Mouse (Mus musculus) lung, postnatal 0 days (tissue): ENCODE measurements around the gene Nelfb. TPM values are rescaled to one million over a fixed set of nuclear protein-coding genes. Genes with fewer than 3 reads are reported as not detected.

ENCODE experiments used
- ATAC-seq: fragments of 200-750 bp; cut with Nextera tagmentation; 2 replicates; pipeline ENCODE4 v1.8.0; 2017; ENCODE audit warnings: moderate library complexity
- DNase-seq: peaks from one replicate; pipeline ENCODE4 v3.0.0-alpha.2; 2016; ENCODE audit warnings: low spot score
- H3K27ac ChIP-seq: fragments of 300-500 bp; sonication (generic); 2 replicates; pipeline ENCODE4 v1.5.1; 2014; ENCODE audit warnings: antibody characterized with exemption, mild to moderate bottlenecking, low read length, mixed read lengths
- H3K27me3 ChIP-seq: fragments of 300-500 bp; sonication (generic); replicated peaks from 2 replicates; pipeline ENCODE4 v1.6.1; 2014; ENCODE audit warnings: low read length, mixed read lengths; ENCODE audit not compliant: insufficient read depth
- H3K36me3 ChIP-seq: fragments of 300-500 bp; sonication (generic); 2 replicates; pipeline ENCODE4 v1.6.1; 2014; ENCODE audit warnings: low read length, mixed read lengths; ENCODE audit not compliant: insufficient read depth
- H3K4me1 ChIP-seq: fragments of 300-500 bp; sonication (generic); 2 replicates; pipeline ENCODE4 v1.6.1; 2014; ENCODE audit warnings: antibody characterized with exemption, low read depth, low read length, mixed read lengths; ENCODE audit not compliant: insufficient read depth
- H3K4me2 ChIP-seq: fragments of 300-500 bp; sonication (generic); replicated peaks from 2 replicates; pipeline ENCODE4 v1.6.1; 2014; ENCODE audit warnings: low read depth, mild to moderate bottlenecking, low read length, moderate library complexity, mixed read lengths
- H3K4me3 ChIP-seq: fragments of 300-500 bp; sonication (generic); 2 replicates; pipeline ENCODE4 v1.5.1; 2014; ENCODE audit warnings: low read depth, low read length
- H3K9ac ChIP-seq: fragments of 300-500 bp; sonication (generic); replicated peaks from 2 replicates; pipeline ENCODE4 v1.6.1; 2014; ENCODE audit warnings: low read depth, mild to moderate bottlenecking
- H3K9me3 ChIP-seq: fragments of 300-500 bp; sonication (generic); 2 replicates; pipeline ENCODE4 v1.6.1; 2016; ENCODE audit warnings: low read length, mixed read lengths
- CTCF ChIP-seq: IDR thresholded peaks from 2 replicates; pipeline ENCODE4 v1.5.1; 2016; ENCODE audit warnings: antibody characterized with exemption, mild to moderate bottlenecking
- EP300 ChIP-seq: IDR thresholded peaks from 2 replicates; pipeline ENCODE4 v1.6.1; 2016; ENCODE audit warnings: antibody characterized with exemption, mild to moderate bottlenecking, control low read depth
- WGBS: fragments of 180-500 bp; shearing (Covaris S2); extraction: QIAGEN DNeasy Blood & Tissue Kit; methylation state at CpG from one replicate; pipeline ENCODE4 v1.1.7; 2014; 5-methylcytosine and 5-hydroxymethylcytosine counted together
- polyA plus RNA-seq: library from polyadenylated mRNA; unstranded; fragments of >200 nt; fragmentation: Nextera tagmentation; extraction: Ambion mirVana; gene quantifications from 2 replicates; pipeline ENCODE4 v1.2.1, GENCODE M21; 2015

Nelfb gene
- polyA plus RNA-seq, 1 experiment from 2014 or later, result 74.0 TPM

DNA sequence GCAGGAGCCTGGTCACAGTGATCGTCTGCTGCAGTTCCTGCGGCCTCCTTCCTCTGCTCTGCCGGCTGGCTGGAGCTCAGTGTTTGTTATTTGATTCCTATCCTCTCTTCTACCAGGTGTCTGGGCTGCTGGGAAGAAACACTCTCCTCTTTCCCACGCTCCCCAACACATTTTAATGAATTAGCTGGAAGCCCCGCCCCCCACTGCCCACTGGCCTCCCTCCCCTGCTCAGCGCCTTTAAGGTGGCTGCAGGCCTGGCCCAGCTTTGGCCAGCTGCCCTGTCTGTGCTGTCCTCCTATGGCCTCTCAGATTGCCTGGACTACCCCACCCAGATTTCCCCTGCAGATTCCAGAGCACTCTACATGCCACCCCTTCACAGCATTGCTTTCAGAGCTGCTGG is 33.6 kb downstream of the Nelfb start:
- TF ChIP-seq CTCF, result no peak
- TF ChIP-seq EP300, result no peak
- DNase-seq (peak; percentile 70), ATAC-seq (peak; percentile 48)
- H3K27ac ChIP-seq, result peak overlapping the region; percentile 72
- H3K36me3 ChIP-seq, result no peaks in the 10 kb centered on the region
- H3K4me1 ChIP-seq, result peaks cover 26% of the 10 kb centered on the region; the same call in 1 of the 2 replicates
- 0 out of 2 replicates have a peak, but pooled peaks cover 11% of the 10 kb centered on the region for H3K27me3 ChIP-seq
- H3K4me3 ChIP-seq, result no peak overlapping the region
- H3K9me3 ChIP-seq, result no peaks in the 10 kb centered on the region
- H3K4me2 ChIP-seq, result no peak overlapping the region; the same call in none of the 2 replicates
- WGBS, result 17% methylated on average over 6 of the region's 6 CpGs
- H3K9ac ChIP-seq, result no peak overlapping the region

DNA sequence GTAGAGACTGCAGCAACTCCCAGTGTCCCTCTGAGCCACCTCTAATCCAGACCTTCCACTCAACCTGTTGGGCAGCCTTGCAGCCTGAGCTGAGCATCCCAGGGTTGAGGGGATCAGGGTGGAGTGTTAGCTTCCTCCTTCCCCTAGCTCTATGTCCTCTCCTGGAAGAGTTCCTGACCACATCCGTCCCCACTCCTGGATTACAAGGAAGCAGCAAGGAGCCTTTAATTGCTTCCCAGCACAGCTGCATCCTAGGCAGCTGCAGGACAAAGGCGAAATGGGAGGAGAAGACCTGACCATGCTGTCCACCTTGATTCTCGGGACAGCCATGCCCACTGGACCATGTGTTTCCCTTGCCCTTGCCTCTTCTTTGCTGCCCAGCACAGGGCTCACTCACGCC is 34.2 kb downstream of the Nelfb start:
- ATAC-seq (no peak), DNase-seq (no peak)
- H3K4me3 ChIP-seq, result no peak overlapping the region
- no peak overlapping the region; the same call in 1 of the 2 replicates for H3K4me2 ChIP-seq
- no peak overlapping the region for H3K9ac ChIP-seq
- peak overlapping the region; percentile 72 for H3K27ac ChIP-seq
- no peak for TF ChIP-seq EP300
- no peak for TF ChIP-seq CTCF
- H3K9me3 ChIP-seq, result no peaks in the 10 kb centered on the region
- H3K4me1 ChIP-seq, result peaks cover 26% of the 10 kb centered on the region; the same call in 1 of the 2 replicates
- H3K27me3 ChIP-seq, result 0 out of 2 replicates have a peak, but pooled peaks cover 11% of the 10 kb centered on the region
- 34% methylated on average over 4 of the region's 4 CpGs for WGBS
- H3K36me3 ChIP-seq, result no peaks in the 10 kb centered on the region

DNA sequence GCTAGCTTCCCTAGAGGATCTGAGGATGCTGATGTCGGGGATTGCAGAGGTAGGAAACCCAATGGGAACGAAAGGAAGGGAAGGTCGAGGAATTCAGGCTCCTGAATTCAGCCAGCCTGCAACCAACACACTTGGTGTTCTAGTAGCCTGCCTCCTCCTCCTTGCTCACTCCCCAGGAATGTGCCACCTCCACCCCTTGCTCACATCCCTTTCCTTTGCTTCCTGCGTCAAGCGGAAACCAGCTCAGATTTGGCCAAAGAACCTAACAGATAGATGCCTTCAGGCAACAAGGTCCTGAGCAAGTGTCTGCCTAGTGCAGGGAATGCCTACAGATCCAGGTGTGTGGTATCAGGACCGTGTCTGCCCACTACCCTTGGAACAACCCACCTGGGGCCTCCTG is 34.7 kb downstream of the Nelfb start:
- TF ChIP-seq CTCF (no peak), EP300 (peak; percentile 79)
- peak; percentile 56 for DNase-seq
- Histone ChIP-seq H3K27ac (peak overlapping the region; percentile 72; the same call in 1 of the 2 replicates), H3K4me2 (no peak overlapping the region), H3K9me3 (no peaks in the 10 kb centered on the region), H3K9ac (no peak overlapping the region), H3K36me3 (no peaks in the 10 kb centered on the region), H3K4me3 (no peak overlapping the region), H3K27me3 (0 out of 2 replicates have a peak, but pooled peaks cover 11% of the 10 kb centered on the region), H3K4me1 (peaks cover 26% of the 10 kb centered on the region; the same call in 1 of the 2 replicates)
- ATAC-seq, result no peak
- WGBS, result 44% methylated on average over 6 of the region's 6 CpGs

DNA sequence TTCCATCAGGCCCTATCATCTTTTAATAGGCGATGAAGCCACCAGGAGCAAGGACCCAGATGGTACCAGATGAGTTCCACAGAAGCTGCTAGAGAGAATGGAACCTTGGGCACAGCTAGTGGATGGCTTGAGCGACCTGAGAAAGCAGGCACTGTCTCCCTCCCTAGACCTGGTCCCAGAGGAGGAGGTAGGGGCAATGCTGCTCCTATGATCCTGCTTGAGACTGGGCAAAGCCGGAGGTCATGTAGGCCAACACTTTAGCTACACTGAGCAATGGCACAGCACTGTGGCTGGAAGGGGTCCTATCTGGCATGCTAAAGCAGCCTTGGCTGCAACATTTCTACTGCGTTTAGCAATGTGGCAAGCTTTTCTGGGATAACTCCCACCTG is 35.6 kb downstream of the Nelfb start:
- Histone ChIP-seq H3K9ac (no peak overlapping the region), H3K27ac (no peak overlapping the region), H3K9me3 (no peaks in the 10 kb centered on the region), H3K4me2 (no peak overlapping the region), H3K4me3 (no peak overlapping the region), H3K27me3 (0 out of 2 replicates have a peak, but pooled peaks cover 3% of the 10 kb centered on the region), H3K4me1 (peaks cover 26% of the 10 kb centered on the region; the same call in 1 of the 2 replicates), H3K36me3 (no peaks in the 10 kb centered on the region)
- ATAC-seq (no peak), DNase-seq (no peak)
- TF ChIP-seq EP300 (no peak), CTCF (no peak)
- WGBS, result 76% methylated on average over 4 of the region's 4 CpGs

DNA sequence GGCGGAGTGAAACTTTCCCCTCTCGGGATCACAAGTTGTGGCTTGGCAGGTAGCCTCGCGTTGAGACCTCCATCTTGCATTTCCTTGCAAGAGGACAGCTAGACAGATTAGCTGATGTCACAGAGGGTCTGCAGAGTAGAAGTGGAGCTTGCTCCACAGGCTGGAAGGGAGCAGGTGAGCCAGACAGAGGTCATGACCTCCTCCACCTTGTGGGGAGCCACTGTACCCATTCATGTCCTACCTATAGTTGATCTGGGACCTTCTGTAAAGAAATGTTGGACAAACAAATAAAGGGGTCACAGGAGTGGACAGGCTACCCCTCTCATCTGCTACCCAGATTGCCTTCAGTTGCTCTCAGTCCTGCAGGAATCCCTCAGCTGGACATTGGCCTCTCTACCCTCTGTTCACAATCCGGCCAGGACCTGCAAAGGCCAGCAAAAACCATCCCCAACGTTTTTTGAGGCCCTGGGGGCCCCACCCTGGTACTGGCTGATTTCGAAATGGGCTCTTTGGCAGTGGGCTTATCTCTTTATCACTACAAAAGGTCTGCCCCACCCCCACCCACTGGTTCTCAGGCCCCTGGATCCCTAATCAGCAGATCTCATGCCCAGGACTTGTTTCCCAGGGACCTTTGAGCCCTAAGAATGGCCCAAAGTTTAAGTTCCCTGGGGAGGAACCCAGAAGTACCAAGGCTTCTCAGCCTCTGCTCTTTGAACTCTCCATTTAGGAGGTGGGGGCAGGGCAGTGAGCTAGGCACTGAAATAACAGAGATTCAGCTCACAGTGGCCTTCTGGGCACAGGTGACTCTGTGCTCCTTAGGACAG is 36.2 kb downstream of the Nelfb start:
- Histone ChIP-seq H3K27me3 (0 out of 2 replicates have a peak, but pooled peaks cover 3% of the 10 kb centered on the region), H3K4me2 (no peak overlapping the region), H3K9me3 (no peaks in the 10 kb centered on the region), H3K36me3 (no peaks in the 10 kb centered on the region), H3K4me3 (no peak overlapping the region), H3K9ac (no peak overlapping the region), H3K27ac (no peak overlapping the region), H3K4me1 (peaks cover 26% of the 10 kb centered on the region; the same call in 1 of the 2 replicates)
- DNase-seq (no peak), ATAC-seq (no peak)
- TF ChIP-seq EP300 (no peak), CTCF (no peak)
- 35% methylated on average over 7 of the region's 7 CpGs for WGBS

DNA sequence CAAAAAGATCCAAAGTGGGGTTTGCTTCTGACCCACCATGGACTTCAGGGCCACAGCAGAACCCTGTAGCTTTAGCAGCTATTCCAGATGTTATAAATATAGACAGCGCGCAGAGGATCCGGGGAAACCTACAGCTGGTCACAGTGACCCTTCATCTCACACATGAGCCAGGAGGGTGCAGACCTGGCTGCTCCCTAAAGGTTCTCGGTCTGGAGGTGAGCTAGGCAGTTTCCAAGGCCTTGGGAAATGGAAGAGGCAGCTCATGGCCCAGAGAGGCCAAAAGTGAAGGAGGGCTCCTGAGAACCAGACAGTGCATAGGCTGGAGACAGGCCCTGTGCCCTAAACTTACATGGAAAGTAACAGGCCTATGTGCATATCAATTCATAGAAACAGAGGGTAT is 37.5 kb downstream of the Nelfb start:
- TF ChIP-seq CTCF, result no peak
- no peak for TF ChIP-seq EP300
- H3K27me3 ChIP-seq, result no peaks in the 10 kb centered on the region
- WGBS, result 94% methylated on average over 4 of the region's 4 CpGs
- H3K9ac ChIP-seq, result no peak overlapping the region
- H3K27ac ChIP-seq, result no peak overlapping the region
- no peak overlapping the region for H3K4me2 ChIP-seq
- H3K4me3 ChIP-seq, result no peak overlapping the region
- peaks cover 29% of the 10 kb centered on the region; the same call in 1 of the 2 replicates for H3K4me1 ChIP-seq
- no peaks in the 10 kb centered on the region for H3K36me3 ChIP-seq
- DNase-seq (no peak), ATAC-seq (no peak)
- no peaks in the 10 kb centered on the region for H3K9me3 ChIP-seq
